Mouse (Mus musculus) v-Abl transformed pro-B cells (cell line): Measurements from ENCODE around the gene Cisd3.
"Not testable (repeated sequence)": the region's sequence is repeated elsewhere in the genome, so short reads cannot be mapped to it uniquely, and the experiment has no call there.

ENCODE experiments used
- in situ Hi-C, 2 experiments: fragments of 400-800 bp; cut with MboI; formaldehyde crosslinking; loops; one replicate each; pipeline ENCODE4 v1.15.1; 2025; ENCODE audit not compliant: unreplicated experiment in 2 of 2

Gene Cisd3

DNA sequence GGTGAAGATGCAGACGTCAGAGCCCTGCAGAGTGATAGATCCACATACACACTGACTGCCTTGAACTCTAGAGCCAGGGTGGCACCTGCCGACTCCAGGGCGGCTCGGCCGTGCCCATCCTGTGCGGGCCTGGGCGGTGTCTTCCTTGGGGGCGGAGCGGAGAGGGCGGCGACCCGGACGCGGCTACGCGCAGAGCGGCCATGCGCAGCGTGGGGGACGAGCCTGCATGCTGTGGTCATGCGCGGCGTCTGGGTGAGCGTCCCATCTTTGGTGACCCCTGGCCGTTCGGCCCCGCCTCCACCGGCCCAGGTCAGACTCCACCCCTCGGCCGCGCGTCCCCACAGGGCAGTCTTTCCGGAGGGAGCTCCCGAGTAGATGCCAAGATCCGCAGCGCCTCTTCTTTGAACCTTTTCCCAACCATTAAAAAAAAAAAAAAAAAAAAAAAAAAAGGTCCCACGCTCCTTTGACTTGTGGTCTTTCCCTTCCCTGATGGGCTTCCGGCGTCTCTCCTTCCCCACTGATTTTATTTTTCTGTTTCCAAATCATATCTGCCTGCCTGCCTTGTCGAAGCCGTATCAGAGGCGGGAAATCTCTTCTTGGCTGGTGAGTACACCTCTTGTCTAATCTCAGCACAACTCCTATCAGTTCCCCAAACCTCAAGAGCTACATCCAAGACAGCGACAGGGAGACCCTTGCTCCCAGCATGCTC lies at the start of gene Cisd3:
Gene Cisd3, plus strand, starts transcription at position 214 of the 709 bp plus-strand sequence.
- in situ Hi-C loops: no loop called here

DNA sequence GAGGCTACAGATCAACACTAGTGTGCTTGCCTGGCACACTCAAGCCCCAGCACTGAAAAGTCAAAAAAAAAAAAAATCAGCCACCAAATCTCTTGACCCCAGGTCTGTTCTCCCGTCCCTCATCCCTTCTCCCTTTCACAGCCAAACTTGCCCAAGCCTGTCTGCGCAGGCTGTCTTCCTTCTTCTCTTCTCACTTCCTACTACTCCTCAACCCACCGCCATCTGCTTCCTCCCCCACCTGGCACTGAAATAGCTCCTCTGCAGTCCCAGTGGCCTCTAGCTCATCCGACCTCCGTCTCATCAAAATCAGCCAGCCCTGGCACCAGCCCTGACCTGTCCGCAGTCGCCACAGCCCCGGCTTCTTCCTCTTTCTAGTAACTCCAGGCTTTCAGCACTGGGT lies 44.0 kb upstream of the Cisd3 start:
- in situ Hi-C loops: loop anchor here in 1 of 2 experiments (5.0 kb wide), 1 partner anchor 96 kb away; no protein-coding TSS in a partner anchor

DNA sequence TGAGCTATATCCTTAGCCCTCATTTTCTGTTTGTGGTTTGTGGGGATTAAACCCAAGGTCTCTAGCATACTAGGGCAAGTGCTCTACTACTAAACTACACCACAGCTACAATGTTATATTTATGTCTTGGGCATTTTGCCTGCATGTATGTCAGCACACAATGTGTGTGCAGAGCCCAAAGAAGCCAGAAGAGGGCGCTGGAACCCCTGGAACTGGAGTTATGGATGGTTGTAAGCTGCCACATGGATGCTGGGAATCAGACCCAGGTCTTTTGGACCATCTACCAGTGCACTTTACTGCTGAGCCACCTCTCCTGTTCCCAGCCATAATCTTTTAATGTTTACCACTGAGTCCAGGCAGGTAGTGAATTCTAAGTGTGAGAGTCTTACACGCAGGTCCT lies 42.9 kb upstream of the Cisd3 start:
- in situ Hi-C loops: loop anchor here in 1 of 2 experiments (5.0 kb wide), 1 partner anchor 95 kb away; no protein-coding TSS in a partner anchor

DNA sequence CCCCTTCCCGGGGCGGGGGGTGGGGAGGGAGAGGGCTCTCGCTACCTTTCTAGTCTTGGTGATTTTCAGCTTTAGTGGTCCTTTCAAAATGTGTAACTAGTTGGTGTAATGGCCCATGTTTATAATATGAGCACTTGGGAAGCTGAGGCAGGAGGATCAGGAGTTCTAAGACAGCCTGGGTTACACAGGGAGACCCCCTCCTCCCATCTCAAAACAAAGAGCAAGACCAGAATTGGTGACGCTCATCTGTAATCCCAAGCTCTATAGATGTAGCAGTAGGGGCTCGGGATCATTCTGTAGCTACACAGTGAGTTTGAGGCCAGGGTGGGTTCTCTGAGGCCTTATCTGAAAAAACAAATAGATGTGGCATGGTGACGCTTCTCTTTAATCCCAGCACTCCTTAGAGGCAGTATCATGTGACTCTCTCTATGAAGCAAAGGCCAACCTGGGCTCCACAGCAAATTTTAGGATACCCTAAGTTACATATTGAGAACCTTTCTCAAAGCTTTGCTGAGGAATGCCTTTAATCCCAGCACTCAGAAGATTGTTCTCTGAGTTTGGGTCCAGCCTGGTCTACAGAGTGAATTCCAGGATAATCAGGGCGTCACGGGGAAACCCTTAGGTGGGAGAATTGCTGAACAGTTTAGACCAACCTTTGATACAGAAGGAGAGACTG lies 42.1 kb upstream of the Cisd3 start:
- in situ Hi-C loops: loop anchor here in 1 of 2 experiments (5.0 kb wide), 1 partner anchor 94 kb away; no protein-coding TSS in a partner anchor

DNA sequence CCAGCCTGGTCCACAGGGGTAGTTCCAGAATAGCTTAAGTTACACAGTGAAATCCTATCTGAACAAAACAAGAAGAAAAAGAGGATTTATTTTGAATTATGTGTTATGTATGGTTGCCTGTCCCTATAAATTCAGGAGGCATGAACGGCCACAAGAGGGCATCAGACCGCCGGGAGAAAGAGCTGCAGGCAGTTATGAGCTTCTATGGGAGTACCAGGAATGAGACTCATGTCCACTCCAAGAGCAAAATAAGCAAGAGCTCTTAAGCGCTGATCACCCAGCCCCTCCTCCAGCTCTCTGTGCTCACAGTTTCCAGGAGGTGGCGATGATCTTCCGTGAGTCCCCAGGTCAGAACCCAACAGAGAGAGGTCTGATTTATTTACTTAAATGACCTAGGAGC lies 40.8 kb upstream of the Cisd3 start:
- in situ Hi-C loops: loop anchor here in 1 of 2 experiments (5.0 kb wide), 1 partner anchor 92 kb away; no protein-coding TSS in a partner anchor

DNA sequence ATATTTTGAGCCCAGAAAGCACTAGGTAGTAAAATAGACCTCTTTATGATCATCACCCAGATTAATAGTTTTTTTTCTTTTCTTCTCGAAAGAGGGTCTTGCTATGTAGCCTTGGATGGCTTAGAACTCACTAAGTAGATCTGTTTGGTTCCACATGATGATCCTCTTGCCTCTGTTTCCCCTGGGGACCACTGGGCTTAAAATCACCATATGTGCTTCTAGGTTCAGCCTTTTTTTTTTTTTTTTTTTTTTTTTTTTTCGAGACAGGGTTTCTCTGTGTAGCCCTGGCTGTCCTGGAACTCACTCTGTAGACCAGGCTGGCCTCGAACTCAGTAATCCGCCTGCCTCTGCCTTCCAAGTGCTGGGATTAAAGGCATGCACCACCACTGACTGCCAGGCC lies 37.1 kb upstream of the Cisd3 start:
- in situ Hi-C loops: not testable (repeated sequence)

DNA sequence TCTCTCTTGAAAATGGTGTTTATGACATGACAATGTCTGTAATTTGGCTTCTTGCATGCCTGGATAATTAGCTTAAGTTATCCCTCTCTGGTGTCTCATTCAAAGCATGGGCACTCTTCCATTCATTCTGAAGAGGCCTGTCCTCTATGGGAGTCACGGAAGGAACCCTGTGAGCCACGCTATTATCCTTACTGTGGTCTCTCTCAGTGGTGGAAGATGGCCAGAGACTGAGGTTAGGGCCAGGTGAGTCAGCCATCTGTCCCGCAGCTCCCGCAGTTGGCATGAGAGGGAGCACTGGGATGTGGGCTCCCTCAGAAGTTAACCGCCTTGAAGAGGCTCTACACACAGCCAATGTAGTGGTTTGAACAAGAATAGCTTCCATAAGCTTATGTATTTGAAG lies 35.3 kb upstream of the Cisd3 start:
- in situ Hi-C loops: no loop called here

DNA sequence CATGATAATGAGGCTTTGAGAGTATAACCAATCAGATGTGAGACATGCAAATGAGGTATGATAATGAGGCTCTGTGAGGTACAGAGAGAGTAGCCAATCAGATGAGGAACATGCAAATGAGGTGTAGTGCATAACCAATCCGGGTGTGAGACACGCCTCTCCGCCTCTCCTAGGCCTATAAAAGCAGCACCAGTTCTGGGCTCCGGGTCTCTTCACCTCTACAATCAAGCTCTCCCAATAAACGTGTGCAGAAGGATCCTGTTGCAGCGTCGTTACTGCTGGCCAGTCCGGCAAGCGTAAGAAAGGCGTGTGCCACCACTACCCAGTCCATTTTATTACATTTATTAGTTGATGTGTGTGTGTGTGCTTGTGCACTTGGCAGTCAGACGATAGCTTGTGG lies 32.2 kb upstream of the Cisd3 start:
- in situ Hi-C loops: not testable (repeated sequence)

DNA sequence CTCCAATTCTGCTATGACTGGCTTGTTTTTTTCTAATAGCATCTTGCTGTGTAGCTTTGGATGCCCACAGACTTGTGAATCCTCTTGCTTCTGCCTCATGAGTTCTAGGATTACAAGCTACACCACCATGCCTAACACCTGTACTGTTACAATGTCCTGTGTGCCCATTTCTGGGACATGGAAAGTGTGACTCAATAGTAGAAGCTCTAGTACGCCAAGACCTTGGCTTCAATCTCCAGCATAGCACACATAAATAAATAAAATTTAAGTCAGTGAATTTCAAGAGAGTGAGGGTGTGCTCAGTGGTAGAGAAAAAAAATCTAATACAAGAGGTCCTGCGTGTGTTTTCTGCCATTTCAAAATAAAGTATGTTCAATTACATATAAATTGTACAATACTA lies 31.4 kb upstream of the Cisd3 start:
- in situ Hi-C loops: no loop called here

DNA sequence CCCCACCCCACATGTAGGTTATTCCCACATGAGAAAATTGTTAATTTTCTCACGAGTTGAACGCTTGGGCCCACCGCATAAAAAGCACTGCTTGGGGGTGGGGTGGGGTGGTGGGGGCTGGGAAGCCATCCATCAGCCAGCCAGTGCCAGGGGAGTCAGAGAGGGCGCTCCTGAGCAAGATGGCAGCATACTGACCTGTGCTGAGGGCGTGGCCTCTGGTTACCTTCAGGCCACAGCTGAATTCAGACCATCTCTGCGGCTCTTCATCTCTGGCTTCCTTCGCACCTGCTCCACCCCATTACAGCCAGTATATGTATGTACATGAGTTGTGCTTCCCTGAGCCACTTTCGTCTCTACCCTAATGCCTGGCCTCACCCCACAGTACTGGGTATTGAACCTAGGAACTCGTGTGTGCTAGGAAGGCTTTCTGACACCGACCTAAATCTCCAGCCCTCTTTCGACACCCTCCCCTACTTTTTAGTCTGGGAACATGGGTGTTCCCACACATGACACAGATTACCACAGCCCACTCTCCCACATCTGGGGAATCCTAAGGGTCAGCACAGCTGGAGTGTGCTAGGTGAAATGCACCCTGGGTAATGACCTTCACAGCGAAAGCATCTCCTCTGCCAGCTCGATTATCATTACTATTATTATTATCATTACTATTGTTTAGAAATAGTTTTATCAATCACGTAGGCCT lies 29.2 kb upstream of the Cisd3 start:
- in situ Hi-C loops: no loop called here

DNA sequence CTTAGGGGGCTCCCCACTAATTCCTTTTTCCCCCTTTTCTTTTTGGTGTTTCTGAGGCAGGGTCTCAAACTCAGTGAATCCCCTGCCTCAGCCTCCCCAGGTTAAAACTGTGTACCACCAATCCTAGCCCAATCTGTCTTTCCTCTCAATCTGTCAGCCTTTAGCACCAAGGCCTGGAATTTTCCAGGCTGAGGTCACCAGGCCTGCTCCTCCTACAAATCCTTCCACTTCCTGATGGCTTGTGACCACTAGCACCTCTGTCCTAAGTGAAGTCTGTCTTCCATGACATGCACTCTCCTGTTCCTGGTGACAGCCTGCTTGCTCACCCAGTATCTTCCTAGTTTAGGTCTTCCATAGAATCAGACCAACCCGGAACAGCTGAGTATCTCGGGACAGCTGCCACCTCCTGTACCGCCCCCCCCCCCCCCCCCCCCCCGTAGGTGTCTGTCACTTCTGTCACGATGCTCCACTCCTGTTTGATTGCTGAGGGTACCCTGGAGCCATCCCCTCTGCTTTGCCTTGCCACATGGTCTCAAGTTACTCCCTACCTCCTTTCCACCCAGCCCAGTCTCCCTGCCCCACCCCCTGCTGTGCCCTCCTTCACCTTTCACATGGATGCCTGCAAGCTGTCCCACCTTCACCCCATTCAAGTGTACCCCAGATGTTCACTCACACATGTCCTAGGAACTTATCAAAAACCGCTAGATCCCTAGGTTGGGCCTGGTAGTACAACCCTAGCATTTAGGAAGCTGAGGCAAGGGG lies 28.3 kb upstream of the Cisd3 start:
- in situ Hi-C loops: no loop called here

DNA sequence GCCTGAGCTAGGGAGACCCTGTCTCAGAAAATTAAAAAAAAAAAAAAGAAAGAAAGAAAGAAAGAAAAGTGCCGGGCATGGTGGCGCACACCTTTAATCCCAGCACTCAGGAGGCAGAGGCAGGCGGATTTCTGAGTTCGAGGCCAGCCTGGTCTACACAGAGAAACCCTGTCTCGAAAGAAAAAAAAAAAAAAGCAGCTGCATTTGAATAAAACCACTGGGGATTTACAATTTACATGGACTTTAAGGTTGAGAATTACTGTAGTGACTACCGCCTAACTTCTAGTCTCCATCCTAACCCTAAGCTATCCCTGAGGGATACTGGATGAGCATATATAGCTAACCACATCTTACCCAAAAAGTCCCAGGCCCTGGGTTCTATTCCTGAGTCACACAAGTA lies 27.7 kb upstream of the Cisd3 start:
- in situ Hi-C loops: not testable (repeated sequence)

DNA sequence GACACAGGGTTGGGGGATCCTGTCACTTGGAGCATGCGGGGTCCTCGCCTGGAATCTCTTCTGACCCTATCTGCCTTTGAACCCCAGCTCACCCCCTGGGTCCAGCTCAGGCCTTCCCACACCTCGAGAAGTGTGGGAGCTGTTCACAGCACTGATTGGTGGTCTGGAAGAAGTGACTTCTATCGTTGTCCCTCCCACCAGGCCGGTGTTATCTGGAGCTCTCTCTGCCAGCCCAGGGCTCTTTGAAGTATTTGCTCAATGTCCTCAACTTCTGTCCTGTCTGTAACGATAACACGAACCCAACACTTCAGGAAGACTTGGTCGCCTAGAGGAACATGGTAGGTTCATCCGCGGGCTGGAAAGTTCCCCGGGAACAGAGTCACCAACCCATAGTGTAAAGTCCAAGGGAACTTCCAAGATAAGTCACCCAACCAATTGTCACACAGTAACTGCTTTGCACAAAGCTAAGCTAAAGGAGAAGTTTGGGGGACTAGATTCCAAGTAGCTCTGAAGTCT lies 26.8 kb upstream of the Cisd3 start:
- in situ Hi-C loops: no loop called here

DNA sequence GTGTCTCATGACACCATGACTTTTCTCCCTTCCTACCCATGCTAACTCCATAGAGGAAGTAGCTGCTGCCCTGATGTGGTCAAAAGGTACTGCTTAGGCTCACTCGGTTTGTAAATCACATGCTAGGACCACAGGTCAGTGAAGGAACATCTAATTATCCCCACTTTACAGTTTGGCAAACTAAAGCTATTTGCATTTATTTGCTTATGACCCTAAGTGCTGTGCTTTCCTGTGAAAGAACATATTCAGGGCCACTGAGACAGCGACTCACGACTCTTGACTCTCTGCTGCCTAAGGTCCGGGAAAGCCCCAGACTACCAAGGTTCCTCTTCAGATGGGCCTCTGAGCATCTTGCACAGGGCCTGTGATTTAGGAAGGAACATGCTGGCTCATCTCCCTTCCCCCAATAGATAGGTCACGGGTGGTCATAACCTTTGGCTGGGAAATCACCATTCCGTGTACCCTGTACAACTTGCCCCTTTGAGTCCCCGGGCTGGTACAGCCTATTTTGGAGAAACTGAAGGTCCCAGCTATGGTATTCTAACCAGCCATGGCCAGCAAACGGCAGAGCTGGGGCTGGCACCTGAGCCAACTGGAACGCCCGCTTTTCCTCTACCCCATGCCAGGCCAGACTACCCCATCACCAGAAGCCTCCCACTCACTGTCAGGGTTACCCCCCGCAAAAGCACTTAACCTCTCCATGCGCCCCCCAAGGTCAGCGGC lies 26.2 kb upstream of the Cisd3 start:
- in situ Hi-C loops: no loop called here

DNA sequence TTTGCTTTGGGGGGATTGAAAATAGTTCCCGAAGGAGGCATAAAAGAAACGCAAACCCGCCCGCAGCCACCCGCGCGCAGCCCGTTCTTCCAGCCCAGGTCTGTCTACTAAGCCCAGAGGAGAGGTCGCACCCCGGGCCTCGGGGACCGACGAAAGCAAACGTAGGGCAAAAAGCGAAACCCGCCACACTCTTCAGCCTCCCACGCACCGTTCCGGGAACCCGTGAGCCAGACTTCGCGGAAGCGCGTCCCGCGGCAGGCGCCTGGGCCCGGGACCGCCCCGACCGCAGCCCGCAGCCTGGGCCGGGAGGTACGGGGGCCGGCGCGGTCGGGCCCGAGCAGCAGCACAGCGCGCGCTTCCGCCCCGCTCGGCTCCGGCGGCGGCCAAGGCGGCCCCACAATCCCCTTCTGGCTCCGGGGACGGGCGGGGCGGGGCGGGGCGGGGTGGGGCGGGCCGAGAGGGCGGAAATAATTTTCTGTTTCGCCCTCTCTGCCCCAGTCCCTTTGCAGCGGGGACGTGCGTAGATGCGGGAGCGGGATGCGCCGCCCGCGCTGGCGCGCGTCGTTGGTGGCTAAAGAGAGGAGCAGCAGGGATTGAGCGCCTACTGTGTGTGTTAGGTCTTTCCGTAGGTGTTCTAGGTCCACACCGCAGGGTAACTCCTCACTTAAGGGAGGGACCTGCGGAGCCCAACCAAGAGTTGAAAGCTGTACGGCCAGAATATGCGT lies 25.5 kb upstream of the Cisd3 start:
- in situ Hi-C loops: no loop called here

DNA sequence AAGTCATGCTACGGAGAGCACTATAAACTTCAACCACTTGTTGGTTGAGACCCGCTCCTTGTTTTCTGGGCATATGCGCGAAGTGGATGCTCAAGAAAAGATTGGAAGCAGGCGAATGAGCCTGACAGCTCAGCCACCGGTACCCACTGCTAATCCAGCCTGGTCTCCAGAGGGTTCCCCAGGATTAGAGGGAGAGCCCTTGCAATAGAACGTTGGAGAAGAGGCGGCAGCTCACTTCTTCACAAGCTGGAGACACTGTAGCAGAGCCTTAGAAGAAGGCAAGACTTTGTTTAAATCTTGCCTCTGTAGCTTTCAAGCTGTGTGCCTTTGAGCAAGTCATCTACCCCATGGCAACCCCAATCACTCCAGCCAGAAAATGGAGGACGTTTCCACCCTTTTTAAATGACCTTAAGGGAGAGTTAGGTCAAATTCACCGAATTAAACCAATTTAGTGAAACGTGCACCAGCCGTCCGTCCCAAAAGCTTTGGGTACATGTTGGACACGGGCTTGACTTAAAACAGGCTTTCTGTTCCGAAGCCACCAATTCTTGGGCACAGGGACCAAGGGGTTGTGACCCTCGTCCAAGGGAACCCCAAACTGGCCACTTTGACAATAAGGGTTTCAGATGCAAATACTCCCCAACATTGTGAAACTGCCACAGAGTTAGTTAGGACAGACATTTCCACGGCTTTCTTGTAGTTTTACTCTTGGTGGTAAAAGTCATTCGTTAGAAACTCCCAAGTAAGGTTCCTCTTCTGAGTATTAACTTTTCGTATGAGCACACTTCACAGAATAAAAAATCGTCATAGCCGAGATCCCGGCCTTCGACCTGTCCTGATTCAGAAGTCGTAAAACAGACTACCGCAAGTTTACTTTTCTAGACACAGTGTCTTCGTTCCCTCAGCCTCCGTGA lies 24.6 kb upstream of the Cisd3 start:
- in situ Hi-C loops: no loop called here

DNA sequence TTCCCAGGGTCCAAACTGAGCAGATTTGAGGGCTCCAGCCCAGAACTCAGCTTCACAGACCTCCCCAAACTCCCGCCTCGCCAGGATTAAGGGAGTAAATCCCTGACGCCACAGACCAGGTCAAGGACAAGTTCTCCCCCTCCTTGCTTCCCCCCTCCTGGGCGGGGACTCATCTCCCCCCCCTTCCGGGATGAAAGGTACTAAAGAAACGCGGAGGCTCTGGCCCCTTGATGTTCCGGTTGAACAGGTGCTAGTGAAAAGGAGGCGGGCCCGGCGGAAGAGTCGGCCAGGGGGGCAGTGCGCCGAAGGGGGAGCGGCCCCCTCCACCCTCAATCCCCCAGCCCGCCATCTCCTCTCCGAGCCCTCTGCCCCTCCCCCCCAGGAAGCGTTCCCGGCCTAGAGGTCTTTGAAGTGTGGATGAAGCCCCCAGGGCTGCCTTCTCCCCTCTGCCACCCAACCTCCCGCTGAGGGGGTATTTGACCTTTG lies 23.9 kb upstream of the Cisd3 start:
- in situ Hi-C loops: no loop called here
